Mouse (Mus musculus) ES-Bruce4 (cell line): ENCODE data around the gene C87436.

Experiments used
- CTCF ChIP-seq: IDR thresholded peaks from one replicate; pipeline ENCODE4 v1.8.1; 2011; ENCODE audit warnings: low read depth, low read length
- EP300 ChIP-seq: IDR thresholded peaks from 2 replicates; pipeline ENCODE4 v1.6.1; 2011; ENCODE audit warnings: low read depth, low read length; ENCODE audit not compliant: insufficient read depth
- POLR2A ChIP-seq: IDR thresholded peaks from one replicate; pipeline ENCODE4 v1.8.1; 2011; ENCODE audit warnings: low read length; ENCODE audit not compliant: insufficient read depth

GRCm38 (mm10) chr6:86519767-86520345, 81.7 kb downstream of the C87436 start:
- TF ChIP-seq CTCF (no peak), EP300 (no peak), POLR2A (no peak)
